Mouse (Mus musculus): ENCODE data around the gene Smad3. TPM values are rescaled to one million over a fixed set of nuclear protein-coding genes. Genes with fewer than 3 reads are reported as not detected.

The Smad3 gene
- polyA plus RNA-seq, 1 experiment from 2014 or later, result 21.2 TPM

- no peak overlapping the region for H3K9ac ChIP-seq (ENCODE audit: low read depth, low read length)
- ATAC-seq (ENCODE audit: low FRiP score, low TSS enrichment), result no peak
Measured at GRCm38 (mm10) chr9:63674613-63675012, 83.2 kb downstream of the Smad3 start.

GRCm38 (mm10) chr9:63673494-63673805, 84.3 kb downstream of the Smad3 start:
- no peak overlapping the region for H3K9ac ChIP-seq (ENCODE audit: low read depth, low read length)
- 74% methylated on average over 3 of the region's 3 CpGs for WGBS
- no peak overlapping the region for H3K27ac ChIP-seq (ENCODE audit: low read depth, low read length)
- H3K27me3 ChIP-seq (ENCODE audit: control insufficient read depth, insufficient read depth, low read length), result no peaks in the 10 kb centered on the region
- H3K4me3 ChIP-seq (ENCODE audit: low read length), result no peak overlapping the region
- H3K9me3 ChIP-seq (ENCODE audit: control insufficient read depth, low read length), result no peaks in the 10 kb centered on the region
- H3K4me1 ChIP-seq (ENCODE audit: control insufficient read depth, insufficient read depth, low read length), result peaks cover 31% of the 10 kb centered on the region
- no peak for ATAC-seq (ENCODE audit: low FRiP score, low TSS enrichment)
- H3K4me2 ChIP-seq (replicated peaks; ENCODE audit: low read depth, low read length), result no peak overlapping the region
- H3K36me3 ChIP-seq (ENCODE audit: control insufficient read depth, insufficient read depth, low read length), result no peaks in the 10 kb centered on the region

More at GRCm38 (mm10) chr9:63674613-63675012, 83.2 kb downstream of the Smad3 start:
- H3K4me2 ChIP-seq (replicated peaks; ENCODE audit: low read depth, low read length), result no peak overlapping the region
- no peak overlapping the region for H3K4me3 ChIP-seq (ENCODE audit: low read length)
- H3K9me3 ChIP-seq (ENCODE audit: control insufficient read depth, low read length), result no peaks in the 10 kb centered on the region
- H3K27me3 ChIP-seq (ENCODE audit: control insufficient read depth, insufficient read depth, low read length), result no peaks in the 10 kb centered on the region
- no peak overlapping the region for H3K27ac ChIP-seq (ENCODE audit: low read depth, low read length)
- 71% methylated on average over 10 of the region's 10 CpGs for WGBS
- H3K4me1 ChIP-seq (ENCODE audit: control insufficient read depth, insufficient read depth, low read length), result peaks cover 31% of the 10 kb centered on the region
- no peaks in the 10 kb centered on the region for H3K36me3 ChIP-seq (ENCODE audit: control insufficient read depth, insufficient read depth, low read length)

- Histone ChIP-seq H3K27me3 (ENCODE audit: control insufficient read depth, insufficient read depth, low read length) (no peaks in the 10 kb centered on the region), H3K4me3 (ENCODE audit: low read length) (no peak overlapping the region), H3K27ac (ENCODE audit: low read depth, low read length) (peak overlapping the region; percentile 38; the same call in 1 of the 2 replicates), H3K9me3 (ENCODE audit: control insufficient read depth, low read length) (no peaks in the 10 kb centered on the region), H3K4me1 (ENCODE audit: control insufficient read depth, insufficient read depth, low read length) (peaks cover 31% of the 10 kb centered on the region), H3K9ac (ENCODE audit: low read depth, low read length) (no peak overlapping the region), H3K36me3 (ENCODE audit: control insufficient read depth, insufficient read depth, low read length) (no peaks in the 10 kb centered on the region), H3K4me2 (replicated peaks; ENCODE audit: low read depth, low read length) (no peak overlapping the region)
- no peak for ATAC-seq (ENCODE audit: low FRiP score, low TSS enrichment)
- WGBS, result 58% methylated on average over 8 of the region's 8 CpGs
Measured at GRCm38 (mm10) chr9:63672797-63673493, 84.8 kb downstream of the Smad3 start.

GRCm38 (mm10) chr9:63669816-63670215, 88.0 kb downstream of the Smad3 start:
- WGBS, result 94% methylated on average over 7 of the region's 7 CpGs
- Histone ChIP-seq H3K27ac (ENCODE audit: low read depth, low read length) (no peak overlapping the region), H3K9me3 (ENCODE audit: control insufficient read depth, low read length) (no peaks in the 10 kb centered on the region), H3K9ac (ENCODE audit: low read depth, low read length) (no peak overlapping the region), H3K4me3 (ENCODE audit: low read length) (no peak overlapping the region), H3K4me2 (replicated peaks; ENCODE audit: low read depth, low read length) (no peak overlapping the region), H3K36me3 (ENCODE audit: control insufficient read depth, insufficient read depth, low read length) (peaks cover 5% of the 10 kb centered on the region; the same call in 1 of the 2 replicates), H3K4me1 (ENCODE audit: control insufficient read depth, insufficient read depth, low read length) (peaks cover 55% of the 10 kb centered on the region), H3K27me3 (ENCODE audit: control insufficient read depth, insufficient read depth, low read length) (no peaks in the 10 kb centered on the region)
- ATAC-seq (ENCODE audit: low FRiP score, low TSS enrichment), result no peak

- no peaks in the 10 kb centered on the region for H3K9me3 ChIP-seq (ENCODE audit: control insufficient read depth, low read length)
- H3K9ac ChIP-seq (ENCODE audit: low read depth, low read length), result no peak overlapping the region
- no peak for ATAC-seq (ENCODE audit: low FRiP score, low TSS enrichment)
- peaks cover 63% of the 10 kb centered on the region for H3K4me1 ChIP-seq (ENCODE audit: control insufficient read depth, insufficient read depth, low read length)
- 50% methylated on average over 1 of the region's 1 CpGs for WGBS
- no peak overlapping the region for H3K4me2 ChIP-seq (replicated peaks; ENCODE audit: low read depth, low read length)
- H3K4me3 ChIP-seq (ENCODE audit: low read length), result no peak overlapping the region
- H3K27me3 ChIP-seq (ENCODE audit: control insufficient read depth, insufficient read depth, low read length), result no peaks in the 10 kb centered on the region
- no peak overlapping the region for H3K27ac ChIP-seq (ENCODE audit: low read depth, low read length)
- peaks cover 5% of the 10 kb centered on the region; the same call in 1 of the 2 replicates for H3K36me3 ChIP-seq (ENCODE audit: control insufficient read depth, insufficient read depth, low read length)
Measured at GRCm38 (mm10) chr9:63668621-63669020, 89.2 kb downstream of the Smad3 start.

- no peak for ATAC-seq (ENCODE audit: low FRiP score, low TSS enrichment)
- Histone ChIP-seq H3K27me3 (ENCODE audit: control insufficient read depth, insufficient read depth, low read length) (no peaks in the 10 kb centered on the region), H3K27ac (ENCODE audit: low read depth, low read length) (no peak overlapping the region), H3K4me3 (ENCODE audit: low read length) (no peak overlapping the region), H3K36me3 (ENCODE audit: control insufficient read depth, insufficient read depth, low read length) (peaks cover 5% of the 10 kb centered on the region; the same call in 1 of the 2 replicates), H3K4me1 (ENCODE audit: control insufficient read depth, insufficient read depth, low read length) (peaks cover 70% of the 10 kb centered on the region), H3K9me3 (ENCODE audit: control insufficient read depth, low read length) (no peaks in the 10 kb centered on the region), H3K4me2 (replicated peaks; ENCODE audit: low read depth, low read length) (no peak overlapping the region), H3K9ac (ENCODE audit: low read depth, low read length) (no peak overlapping the region)
- 55% methylated on average over 8 of the region's 8 CpGs for WGBS
Measured at GRCm38 (mm10) chr9:63667373-63667724, 90.4 kb downstream of the Smad3 start.

GRCm38 (mm10) chr9:63666612-63667372, 91.0 kb downstream of the Smad3 start:
- H3K4me3 ChIP-seq (ENCODE audit: low read length), result no peak overlapping the region
- no peak overlapping the region for H3K9ac ChIP-seq (ENCODE audit: low read depth, low read length)
- H3K4me2 ChIP-seq (replicated peaks; ENCODE audit: low read depth, low read length), result no peak overlapping the region
- peaks cover 76% of the 10 kb centered on the region for H3K4me1 ChIP-seq (ENCODE audit: control insufficient read depth, insufficient read depth, low read length)
- no peaks in the 10 kb centered on the region for H3K27me3 ChIP-seq (ENCODE audit: control insufficient read depth, insufficient read depth, low read length)
- H3K9me3 ChIP-seq (ENCODE audit: control insufficient read depth, low read length), result no peaks in the 10 kb centered on the region
- H3K27ac ChIP-seq (ENCODE audit: low read depth, low read length), result no peak overlapping the region; the same call in 1 of the 2 replicates
- WGBS, result 40% methylated on average over 18 of the region's 18 CpGs
- H3K36me3 ChIP-seq (ENCODE audit: control insufficient read depth, insufficient read depth, low read length), result peaks cover 6% of the 10 kb centered on the region; the same call in 1 of the 2 replicates
- ATAC-seq (ENCODE audit: low FRiP score, low TSS enrichment), result no peak

GRCm38 (mm10) chr9:63664792-63665646, 92.8 kb downstream of the Smad3 start:
- no peaks in the 10 kb centered on the region for H3K27me3 ChIP-seq (ENCODE audit: control insufficient read depth, insufficient read depth, low read length)
- H3K9ac ChIP-seq (ENCODE audit: low read depth, low read length), result no peak overlapping the region
- H3K4me1 ChIP-seq (ENCODE audit: control insufficient read depth, insufficient read depth, low read length), result peaks cover 77% of the 10 kb centered on the region
- H3K36me3 ChIP-seq (ENCODE audit: control insufficient read depth, insufficient read depth, low read length), result peaks cover 16% of the 10 kb centered on the region
- ATAC-seq (ENCODE audit: low FRiP score, low TSS enrichment), result no peak
- WGBS, result 47% methylated on average over 13 of the region's 13 CpGs
- H3K9me3 ChIP-seq (ENCODE audit: control insufficient read depth, low read length), result no peaks in the 10 kb centered on the region
- no peak overlapping the region for H3K4me2 ChIP-seq (replicated peaks; ENCODE audit: low read depth, low read length)
- peak overlapping the region; percentile 14; the same call in 1 of the 2 replicates for H3K27ac ChIP-seq (ENCODE audit: low read depth, low read length)
- H3K4me3 ChIP-seq (ENCODE audit: low read length), result no peak overlapping the region

All from kidney, embryonic 14.5 days (tissue).